14 mouse cellular contexts compared by ENCODE assay signal in the genomic region with DNA sequence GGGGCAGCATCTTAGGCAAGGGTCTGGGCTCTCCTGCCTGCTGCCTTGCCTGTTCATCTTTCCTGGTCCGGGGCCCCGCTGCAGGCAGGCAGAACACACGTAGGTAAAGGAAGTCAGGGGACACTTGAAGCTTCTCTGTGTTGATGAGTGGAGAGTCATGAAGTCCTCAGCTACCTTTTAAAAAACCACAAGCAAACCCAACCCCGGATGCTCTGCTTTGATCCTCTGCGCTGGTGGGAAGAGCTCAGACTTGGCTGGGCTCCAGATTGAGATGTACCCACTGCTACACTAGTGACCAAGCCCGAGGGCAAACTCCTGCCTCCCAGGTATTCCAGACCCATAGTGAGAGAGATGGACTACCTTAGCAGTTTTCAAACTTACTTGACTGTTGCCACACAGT. TPM values are rescaled to one million over a fixed set of nuclear protein-coding genes. Genes with fewer than 3 reads are reported as not detected.
"Had no signal": no experiment of that assay in that cellular context is flagged by ENCODE, and none has a peak within 500 bp of the region (broad histone marks: within the 10 kb centered on the region; RNA-seq: fewer than 3 reads in every experiment).

No protein-coding gene starts in this region.

- H3K4me1 ChIP-seq: limb, embryonic 10.5 days; neural tube, embryonic 15.5 days had no signal

- H3K27ac ChIP-seq: limb, embryonic 10.5 days; liver, embryonic 15.5 days; midbrain, embryonic 12.5 days; neural tube, embryonic 15.5 days had no signal

- H3K4me3 ChIP-seq: limb, embryonic 10.5 days; liver, embryonic 15.5 days; midbrain, embryonic 12.5 days; neural tube, embryonic 15.5 days had no signal

- DNase-seq: kidney, adult 18-20 months; kidney, postnatal 10 days; kidney, postnatal 4 days; lung, adult 2 months; lung, postnatal 4 days; thymus, adult 18-20 months; thymus, postnatal 36 days had no signal

- H3K9ac ChIP-seq: liver, embryonic 15.5 days; midbrain, embryonic 12.5 days; neural tube, embryonic 15.5 days had no signal

- H3K27me3 ChIP-seq: liver, embryonic 15.5 days; midbrain, embryonic 12.5 days; neural tube, embryonic 15.5 days had no signal

- ATAC-seq: lung, postnatal 0 days; midbrain, embryonic 16.5 days had no signal

- H3K9me3 ChIP-seq: limb, embryonic 10.5 days; liver, embryonic 15.5 days; midbrain, embryonic 12.5 days; neural tube, embryonic 15.5 days had no signal

- H3K4me2 ChIP-seq: liver, embryonic 11.5 days; liver, embryonic 15.5 days; midbrain, embryonic 12.5 days; neural tube, embryonic 15.5 days had no signal

RNA-seq across cellular contexts. Expression of gene Eid3, which starts 20.9 kb away (rescaled TPM):
- polyA plus RNA-seq: lung, postnatal 0 days had no signal
